Mouse (Mus musculus): ENCODE results near the gene Gm28041. TPM values are rescaled to one million over a fixed set of nuclear protein-coding genes. Genes with fewer than 3 reads are reported as not detected.

Gm28041 gene
- polyA plus RNA-seq, 1 experiment from 2014 or later = 0.20 TPM

DNA sequence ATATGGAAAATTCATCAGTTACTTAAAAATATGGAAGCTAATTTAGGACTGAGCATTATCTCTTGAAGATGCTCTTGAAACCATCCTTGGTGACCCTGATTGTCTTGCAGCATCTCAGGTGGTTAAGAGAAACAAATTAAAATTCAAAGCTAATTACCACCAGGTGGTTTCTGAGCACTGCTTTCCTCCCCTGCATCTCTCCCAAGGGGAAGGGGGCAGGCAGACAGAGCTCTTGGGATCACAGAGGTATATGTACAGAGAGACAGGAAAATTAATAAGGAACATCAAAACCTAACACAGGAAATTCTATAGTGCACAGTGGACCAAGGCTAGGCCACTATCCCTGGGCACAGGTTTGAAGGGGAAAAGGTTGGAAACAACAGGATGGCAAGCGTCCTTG, 42.7 kb downstream of the Gm28041 start:
- 71% methylated on average over 1 of the region's 1 CpGs for WGBS
- no peaks in the 10 kb centered on the region for H3K9me3 ChIP-seq (replicated peaks; ENCODE audit: low read length)
- peak overlapping the region; percentile 78 for H3K4me2 ChIP-seq (ENCODE audit: low read length)
- TF ChIP-seq CTCF (IDR thresholded peaks at IDR 0.05; ENCODE audit: low read depth) = no peak
- H3K4me1 ChIP-seq (replicated peaks; ENCODE audit: insufficient read depth, low read length) = peaks cover 3% of the 10 kb centered on the region
- H3K9ac ChIP-seq (ENCODE audit: low read depth, low read length) = peak overlapping the region; percentile 51; the same call in 1 of the 2 replicates
- H3K36me3 ChIP-seq (ENCODE audit: insufficient read depth, low read length) = no peaks in the 10 kb centered on the region
- DNase-seq (ENCODE audit: low spot score) = no peak
- peak overlapping the region; percentile 15; the same call in 1 of the 2 replicates for H3K27ac ChIP-seq
- no peaks in the 10 kb centered on the region for H3K27me3 ChIP-seq (ENCODE audit: insufficient read depth, low read length)
- H3K4me3 ChIP-seq (replicated peaks; ENCODE audit: low read depth, low read length) = peak overlapping the region; percentile 50
- ATAC-seq (replicated peaks; ENCODE audit: low FRiP score, low read depth) = peak; percentile 27; the same call in 1 of the 2 replicates

GRCm38 (mm10) chr13:67332019-67332724, 43.4 kb downstream of the Gm28041 start, which contains the start of gene Zfp595:
Zfp595 (minus strand) TSS chr13:67332570.
- peak within 1 kb of the TSS; percentile 50 for H3K4me3 ChIP-seq (replicated peaks; ENCODE audit: low read depth, low read length)
- DNase-seq (ENCODE audit: low spot score) (peak; percentile 96), ATAC-seq (replicated peaks; ENCODE audit: low FRiP score, low read depth) (peak; percentile 93)
- peak; percentile 71 for TF ChIP-seq CTCF (IDR thresholded peaks at IDR 0.05; ENCODE audit: low read depth)
- H3K9ac ChIP-seq (ENCODE audit: low read depth, low read length) = peak within 1 kb of the TSS; percentile 51
- H3K4me2 ChIP-seq (ENCODE audit: low read length) = peak within 1 kb of the TSS; percentile 78
- H3K4me1 ChIP-seq (replicated peaks; ENCODE audit: insufficient read depth, low read length) = peaks cover 3% of the 10 kb centered on the region
- no peaks in the 10 kb centered on the region for H3K36me3 ChIP-seq (ENCODE audit: insufficient read depth, low read length)
- no peaks in the 10 kb centered on the region for H3K9me3 ChIP-seq (replicated peaks; ENCODE audit: low read length)
- WGBS = 12% methylated on average over 17 of the region's 17 CpGs
- H3K27ac ChIP-seq = peak within 1 kb of the TSS; percentile 47; the same call in 1 of the 2 replicates
- H3K27me3 ChIP-seq (ENCODE audit: insufficient read depth, low read length) = no peaks in the 10 kb centered on the region

- H3K4me2 ChIP-seq (ENCODE audit: low read length) = peak overlapping the region; percentile 88
- peak overlapping the region; percentile 81; the same call in 1 of the 2 replicates for H3K9ac ChIP-seq (ENCODE audit: low read depth, low read length)
- 28% methylated on average over 5 of the region's 5 CpGs for WGBS
- DNase-seq (ENCODE audit: low spot score) = peak; percentile 16
- ATAC-seq (replicated peaks; ENCODE audit: low FRiP score, low read depth) = no peak
- no peaks in the 10 kb centered on the region for H3K36me3 ChIP-seq (ENCODE audit: insufficient read depth, low read length)
- no peak for TF ChIP-seq CTCF (IDR thresholded peaks at IDR 0.05; ENCODE audit: low read depth)
- no peaks in the 10 kb centered on the region for H3K9me3 ChIP-seq (replicated peaks; ENCODE audit: low read length)
- H3K27ac ChIP-seq = no peak overlapping the region
- peak overlapping the region; percentile 69 for H3K4me3 ChIP-seq (replicated peaks; ENCODE audit: low read depth, low read length)
- 0 out of 2 replicates have a peak, but pooled peaks cover 9% of the 10 kb centered on the region for H3K4me1 ChIP-seq (replicated peaks; ENCODE audit: insufficient read depth, low read length)
- no peaks in the 10 kb centered on the region for H3K27me3 ChIP-seq (ENCODE audit: insufficient read depth, low read length)
Observed at GRCm38 (mm10) chr13:67306718-67307117, 68.8 kb downstream of the Gm28041 start.

DNA sequence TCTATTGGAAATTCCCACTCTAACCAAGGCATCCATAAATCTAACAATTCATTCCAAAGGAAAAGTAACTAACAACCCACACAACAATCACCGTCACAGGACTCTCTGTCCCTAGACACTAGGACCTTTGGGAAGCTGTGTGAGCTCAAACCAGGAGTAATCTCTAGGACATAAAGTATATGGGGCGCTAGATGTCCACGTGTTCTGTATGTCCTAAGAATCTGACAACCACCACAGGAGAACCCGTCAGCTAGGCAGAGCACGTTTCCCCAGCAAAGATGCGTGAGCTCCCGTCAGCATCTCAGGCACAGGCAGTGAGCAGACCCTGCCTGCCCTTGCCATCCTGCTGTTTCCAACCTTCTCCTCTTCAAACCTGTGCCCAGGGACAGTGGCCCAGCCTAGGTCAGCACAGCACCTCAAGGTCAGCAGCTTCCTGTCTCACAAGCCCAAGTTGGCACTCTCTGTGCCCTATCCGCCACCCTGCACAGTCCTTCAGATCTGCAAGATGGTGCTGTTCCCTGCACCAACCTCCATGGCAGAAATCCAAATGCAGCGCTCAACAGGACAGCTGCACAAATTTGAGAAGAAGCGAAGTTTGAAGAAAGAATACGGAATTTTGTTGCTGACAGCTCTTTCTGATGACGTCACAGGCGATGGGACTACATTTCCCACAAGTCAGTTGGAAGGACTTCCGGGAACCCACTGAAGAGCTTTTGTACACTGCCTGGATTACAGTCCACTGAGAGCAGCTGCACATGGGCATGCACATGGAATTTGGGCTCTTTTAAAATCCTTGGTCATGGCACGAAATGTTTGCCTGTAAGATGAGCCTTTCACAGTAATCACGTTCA, 69.5 kb downstream of the Gm28041 start, which contains the start of gene Zfp457:
Gene Zfp457 (minus strand): TSS at position 664 of the 851 bp plus-strand sequence.
- ATAC-seq (replicated peaks; ENCODE audit: low FRiP score, low read depth) (peak; percentile 97), DNase-seq (ENCODE audit: low spot score) (peak; percentile 95)
- TF ChIP-seq CTCF (IDR thresholded peaks at IDR 0.05; ENCODE audit: low read depth) = 0 out of 2 replicates have a peak, but pooled peaks have one; percentile 7
- Histone ChIP-seq H3K4me2 (ENCODE audit: low read length) (peak within 1 kb of the TSS; percentile 88), H3K36me3 (ENCODE audit: insufficient read depth, low read length) (no peaks in the 10 kb centered on the region), H3K9me3 (replicated peaks; ENCODE audit: low read length) (no peaks in the 10 kb centered on the region), H3K4me1 (replicated peaks; ENCODE audit: insufficient read depth, low read length) (0 out of 2 replicates have a peak, but pooled peaks cover 9% of the 10 kb centered on the region), H3K27me3 (ENCODE audit: insufficient read depth, low read length) (no peaks in the 10 kb centered on the region), H3K27ac (peak within 1 kb of the TSS; percentile 43; the same call in 1 of the 2 replicates), H3K4me3 (replicated peaks; ENCODE audit: low read depth, low read length) (peak within 1 kb of the TSS; percentile 69), H3K9ac (ENCODE audit: low read depth, low read length) (peak within 1 kb of the TSS; percentile 81)
- WGBS = 7% methylated on average over 16 of the region's 16 CpGs

Other genes starting within 250 kb of the Gm28041 start
- 7.1 and 7.3 TPM in 2 replicates for gene Rsl1, start 202.6 kb downstream of the Gm28041 start, polyA plus RNA-seq (2015; fragmentation: Nextera tagmentation; extraction: Ambion mirVana)
- 1.9 and 2.6 TPM in 2 replicates for gene Zfp455, start 181.2 kb downstream of the Gm28041 start, polyA plus RNA-seq (2015; fragmentation: Nextera tagmentation; extraction: Ambion mirVana)
- gene Zfp458, start 97.3 kb downstream of the Gm28041 start, polyA plus RNA-seq (2015; fragmentation: Nextera tagmentation; extraction: Ambion mirVana) = 1.8 and 1.9 TPM in 2 replicates
- gene Zfp457, start 69.2 kb downstream of the Gm28041 start, polyA plus RNA-seq (2015; fragmentation: Nextera tagmentation; extraction: Ambion mirVana) = 1.1 and 1.2 TPM in 2 replicates
- gene Zfp595, start 43.2 kb downstream of the Gm28041 start, polyA plus RNA-seq (2015; fragmentation: Nextera tagmentation; extraction: Ambion mirVana) = 2.2 and 2.4 TPM in 2 replicates
- gene Gm28044, start 15.2 kb downstream of the Gm28041 start, polyA plus RNA-seq (2015; fragmentation: Nextera tagmentation; extraction: Ambion mirVana) = 0.36 and 0.37 TPM in 2 replicates
- gene Zfp953, start 15.1 kb downstream of the Gm28041 start, polyA plus RNA-seq (2015; fragmentation: Nextera tagmentation; extraction: Ambion mirVana) = 1.1 and 1.3 TPM in 2 replicates
- gene Zfp456, start 77 bp upstream of the Gm28041 start, polyA plus RNA-seq (2015; fragmentation: Nextera tagmentation; extraction: Ambion mirVana) = 1.6 and 1.9 TPM in 2 replicates
- 5.4 and 7.8 TPM in 2 replicates for gene Zfp429, start 24.1 kb upstream of the Gm28041 start, polyA plus RNA-seq (2015; fragmentation: Nextera tagmentation; extraction: Ambion mirVana)
- 1.1 and 1.4 TPM in 2 replicates for gene Zfp459, start 45.7 kb upstream of the Gm28041 start, polyA plus RNA-seq (2015; fragmentation: Nextera tagmentation; extraction: Ambion mirVana)
- 9.7 TPM in 2 replicates for gene Zfp874a, start 75.9 kb upstream of the Gm28041 start, polyA plus RNA-seq (2015; fragmentation: Nextera tagmentation; extraction: Ambion mirVana)
- 3.1 and 3.4 TPM in 2 replicates for gene Zfp874b, start 108.5 kb upstream of the Gm28041 start, polyA plus RNA-seq (2015; fragmentation: Nextera tagmentation; extraction: Ambion mirVana)
- 10.9 and 13.7 TPM in 2 replicates for gene Zfp58, start 124.8 kb upstream of the Gm28041 start, polyA plus RNA-seq (2015; fragmentation: Nextera tagmentation; extraction: Ambion mirVana)
- not detected in 2 replicates for gene Gm26965, start 150.4 kb upstream of the Gm28041 start, polyA plus RNA-seq (2015; fragmentation: Nextera tagmentation; extraction: Ambion mirVana)
- gene Zfp87, start 150.4 kb upstream of the Gm28041 start, polyA plus RNA-seq (2015; fragmentation: Nextera tagmentation; extraction: Ambion mirVana) = 30.4 and 38.3 TPM in 2 replicates
- 9.0 and 9.8 TPM in 2 replicates for gene Zfp748, start 178.1 kb upstream of the Gm28041 start, polyA plus RNA-seq (2015; fragmentation: Nextera tagmentation; extraction: Ambion mirVana)
- gene Zfp729b, start 234.0 kb upstream of the Gm28041 start, polyA plus RNA-seq (2015; fragmentation: Nextera tagmentation; extraction: Ambion mirVana) = 3.8 TPM in 2 replicates

Measured in kidney, postnatal 0 days (tissue).